Mouse (Mus musculus) hindbrain, embryonic 10.5 days (tissue): ENCODE results near the gene D630039A03Rik. TPM values are rescaled to one million over a fixed set of nuclear protein-coding genes. Genes with fewer than 3 reads are reported as not detected.

Experiments
- DNase-seq: peaks from one replicate; pipeline ENCODE4 v3.0.0-alpha.2; 2017; ENCODE audit warnings: low spot score
- H3K27ac ChIP-seq: fragments of 300-500 bp; sonication (generic); 2 replicates; pipeline ENCODE4 v1.5.1; 2016; ENCODE audit warnings: mild to moderate bottlenecking, moderate library complexity
- H3K27me3 ChIP-seq: fragments of 300-500 bp; sonication (generic); 2 replicates; pipeline ENCODE4 v1.6.1; 2016; ENCODE audit warnings: mild to moderate bottlenecking; ENCODE audit not compliant: poor library complexity, insufficient read depth, severe bottlenecking
- H3K36me3 ChIP-seq: fragments of 300-500 bp; sonication (generic); 2 replicates; pipeline ENCODE4 v1.6.1; 2016; ENCODE audit warnings: mild to moderate bottlenecking, moderate library complexity
- H3K4me1 ChIP-seq: fragments of 300-500 bp; sonication (generic); replicated peaks from 2 replicates; pipeline ENCODE4 v1.6.1; 2016; ENCODE audit warnings: mild to moderate bottlenecking
- H3K4me3 ChIP-seq: fragments of 300-500 bp; sonication (generic); 2 replicates; pipeline ENCODE4 v1.5.1; 2016; ENCODE audit warnings: mild to moderate bottlenecking, moderate library complexity
- H3K9me3 ChIP-seq: fragments of 300-500 bp; sonication (generic); 2 replicates; pipeline ENCODE4 v1.6.1; 2016; ENCODE audit warnings: mild to moderate bottlenecking, moderate library complexity
- WGBS: fragments of 180-500 bp; shearing (Covaris S2); methylation state at CpG from one replicate; pipeline ENCODE4 v1.1.7; 2016; 5-methylcytosine and 5-hydroxymethylcytosine counted together
- polyA plus RNA-seq: library from polyadenylated mRNA; unstranded; fragments of >200 nt; fragmentation: Nextera tagmentation; extraction: Ambion mirVana; gene quantifications from 2 replicates; pipeline ENCODE4 v1.2.1, GENCODE M21; 2016

Gene D630039A03Rik
- polyA plus RNA-seq, 1 experiment from 2014 or later, result 0.24 TPM

- no peak overlapping the region for H3K27ac ChIP-seq
- H3K4me3 ChIP-seq, result no peak overlapping the region
- H3K9me3 ChIP-seq, result no peaks in the 10 kb centered on the region
- no peaks in the 10 kb centered on the region for H3K36me3 ChIP-seq
- WGBS, result 20% methylated on average over 8 of the region's 8 CpGs
- peaks cover 40% of the 10 kb centered on the region for H3K4me1 ChIP-seq
- peaks cover 27% of the 10 kb centered on the region for H3K27me3 ChIP-seq
- DNase-seq, result peak; percentile 30
Measured at GRCm38 (mm10) chr4:57919494-57920423, 3.7 kb upstream of the D630039A03Rik start.

- Histone ChIP-seq H3K9me3 (no peaks in the 10 kb centered on the region), H3K27ac (no peak overlapping the region), H3K27me3 (peaks cover 31% of the 10 kb centered on the region), H3K4me1 (peaks cover 33% of the 10 kb centered on the region), H3K4me3 (no peak overlapping the region), H3K36me3 (no peaks in the 10 kb centered on the region)
- DNase-seq, result no peak
- WGBS, result 81% methylated on average over 4 of the region's 4 CpGs
Measured at GRCm38 (mm10) chr4:57916711-57917110, 614 bp upstream of the D630039A03Rik start.

GRCm38 (mm10) chr4:57915216-57915965 is 706 bp downstream of the D630039A03Rik start:
- no peak for DNase-seq
- no peaks in the 10 kb centered on the region for H3K9me3 ChIP-seq
- no peaks in the 10 kb centered on the region for H3K36me3 ChIP-seq
- peaks cover 25% of the 10 kb centered on the region for H3K4me1 ChIP-seq
- H3K4me3 ChIP-seq, result peak overlapping the region; percentile 23; the same call in 1 of the 2 replicates
- H3K27me3 ChIP-seq, result peaks cover 31% of the 10 kb centered on the region
- WGBS, result 40% methylated on average over 17 of the region's 17 CpGs
- no peak overlapping the region; the same call in 1 of the 2 replicates for H3K27ac ChIP-seq

GRCm38 (mm10) chr4:57914193-57915190 is 1.6 kb downstream of the D630039A03Rik start:
- Histone ChIP-seq H3K4me3 (no peak overlapping the region), H3K27me3 (peaks cover 31% of the 10 kb centered on the region), H3K36me3 (no peaks in the 10 kb centered on the region), H3K9me3 (no peaks in the 10 kb centered on the region), H3K27ac (no peak overlapping the region), H3K4me1 (peaks cover 16% of the 10 kb centered on the region)
- DNase-seq, result no peak
- WGBS, result 75% methylated on average over 10 of the region's 10 CpGs

GRCm38 (mm10) chr4:57913021-57913420 is 3.1 kb downstream of the D630039A03Rik start:
- no peak for DNase-seq
- H3K36me3 ChIP-seq, result no peaks in the 10 kb centered on the region
- H3K27me3 ChIP-seq, result peaks cover 31% of the 10 kb centered on the region

GRCm38 (mm10) chr4:57908860-57909259 is 7.2 kb downstream of the D630039A03Rik start:
- Histone ChIP-seq H3K36me3 (no peaks in the 10 kb centered on the region), H3K27me3 (no peaks in the 10 kb centered on the region), H3K4me1 (peaks cover 7% of the 10 kb centered on the region), H3K4me3 (no peak overlapping the region), H3K9me3 (no peaks in the 10 kb centered on the region), H3K27ac (no peak overlapping the region)
- whole genome bisulfite sequencing, result 78% methylated on average over 6 of the region's 6 CpGs
- DNase-seq, result no peak

More at GRCm38 (mm10) chr4:57913021-57913420, 3.1 kb downstream of the D630039A03Rik start:
- no peaks in the 10 kb centered on the region for H3K9me3 ChIP-seq
- no peak overlapping the region for H3K27ac ChIP-seq
- H3K4me3 ChIP-seq, result no peak overlapping the region
- H3K4me1 ChIP-seq, result peaks cover 14% of the 10 kb centered on the region

- WGBS, result 59% methylated on average over 2 of the region's 2 CpGs
- H3K4me3 ChIP-seq, result no peak overlapping the region
- peaks cover 7% of the 10 kb centered on the region for H3K4me1 ChIP-seq
- H3K27me3 ChIP-seq, result no peaks in the 10 kb centered on the region
- H3K36me3 ChIP-seq, result no peaks in the 10 kb centered on the region
- DNase-seq, result no peak
- H3K9me3 ChIP-seq, result no peaks in the 10 kb centered on the region
- no peak overlapping the region for H3K27ac ChIP-seq
Measured at GRCm38 (mm10) chr4:57906708-57907107, 9.4 kb downstream of the D630039A03Rik start.

GRCm38 (mm10) chr4:57904638-57905037 is 11.5 kb downstream of the D630039A03Rik start:
- Histone ChIP-seq H3K27me3 (no peaks in the 10 kb centered on the region), H3K36me3 (no peaks in the 10 kb centered on the region), H3K9me3 (no peaks in the 10 kb centered on the region), H3K27ac (no peak overlapping the region), H3K4me1 (peaks cover 7% of the 10 kb centered on the region), H3K4me3 (no peak overlapping the region)
- DNase-seq, result no peak
- 30% methylated on average over 9 of the region's 9 CpGs for WGBS

- Histone ChIP-seq H3K27me3 (no peaks in the 10 kb centered on the region), H3K36me3 (no peaks in the 10 kb centered on the region), H3K4me1 (peaks cover 7% of the 10 kb centered on the region), H3K9me3 (no peaks in the 10 kb centered on the region), H3K27ac (no peak overlapping the region), H3K4me3 (no peak overlapping the region)
- DNase-seq, result peak; percentile 68
- 16% methylated on average over 5 of the region's 5 CpGs for WGBS
Measured at GRCm38 (mm10) chr4:57904211-57904610, 11.9 kb downstream of the D630039A03Rik start.

GRCm38 (mm10) chr4:57902619-57903018 is 13.5 kb downstream of the D630039A03Rik start:
- 87% methylated on average over 5 of the region's 5 CpGs for WGBS
- Histone ChIP-seq H3K4me1 (peaks cover 7% of the 10 kb centered on the region), H3K27ac (no peak overlapping the region)

GRCm38 (mm10) chr4:57901210-57901609 is 14.9 kb downstream of the D630039A03Rik start:
- Histone ChIP-seq H3K36me3 (peaks cover 12% of the 10 kb centered on the region), H3K27ac (no peak overlapping the region), H3K9me3 (no peaks in the 10 kb centered on the region), H3K4me3 (no peak overlapping the region), H3K4me1 (peaks cover 7% of the 10 kb centered on the region), H3K27me3 (no peaks in the 10 kb centered on the region)
- peak; percentile 45 for DNase-seq
- 15% methylated on average over 4 of the region's 4 CpGs for WGBS

More at GRCm38 (mm10) chr4:57902619-57903018, 13.5 kb downstream of the D630039A03Rik start:
- no peaks in the 10 kb centered on the region for H3K9me3 ChIP-seq
- DNase-seq, result no peak
- H3K4me3 ChIP-seq, result no peak overlapping the region
- peaks cover 5% of the 10 kb centered on the region for H3K36me3 ChIP-seq
- no peaks in the 10 kb centered on the region for H3K27me3 ChIP-seq

GRCm38 (mm10) chr4:57896631-57897030 is 19.5 kb downstream of the D630039A03Rik start:
- DNase-seq, result no peak
- Histone ChIP-seq H3K27ac (no peak overlapping the region), H3K4me1 (peaks cover 19% of the 10 kb centered on the region), H3K27me3 (no peaks in the 10 kb centered on the region), H3K9me3 (no peaks in the 10 kb centered on the region), H3K4me3 (no peak overlapping the region), H3K36me3 (peaks cover 25% of the 10 kb centered on the region)
- 87% methylated on average over 3 of the region's 3 CpGs for WGBS
